Mouse (Mus musculus) urinary bladder, postnatal 14 days (tissue): ENCODE results near the gene Tshz2.
A peak's percentile ranks its signal among the peaks of the same experiment; 100 is the strongest.

Source experiments
- DNase-seq: peaks from one replicate; pipeline ENCODE4 v3.0.0; 2021; ENCODE audit warnings: low spot score

Tshz2 gene

DNA sequence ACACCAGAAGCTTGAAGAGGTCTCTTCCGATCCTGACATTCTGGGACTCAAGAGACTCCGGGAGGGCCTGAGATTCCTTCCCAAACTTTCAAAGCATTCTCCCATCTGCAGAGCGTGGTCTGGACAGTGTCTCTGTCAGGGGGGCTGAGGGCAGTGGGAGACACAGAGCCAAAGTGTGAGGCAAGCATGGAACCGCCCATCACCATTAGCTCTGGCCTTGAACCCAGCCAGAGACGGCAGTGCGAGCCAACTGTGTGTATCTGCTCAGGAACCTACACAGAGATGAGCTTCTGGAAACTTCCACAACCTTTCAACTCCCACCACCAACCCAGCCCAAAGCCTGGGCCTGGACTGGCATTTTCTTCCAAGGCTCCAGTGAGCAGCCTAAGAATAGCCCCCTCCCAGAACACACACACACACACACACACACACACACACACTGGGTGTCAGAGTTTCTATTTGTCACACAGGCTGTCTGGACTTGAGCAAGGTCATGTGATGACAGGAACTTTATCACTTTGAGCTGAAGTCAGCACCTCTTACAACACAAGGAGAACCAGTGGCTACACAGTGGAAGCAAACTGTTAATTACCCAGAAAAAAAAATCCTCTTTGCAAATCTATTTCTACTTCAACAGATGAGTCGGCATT lies 67.2 kb downstream of the Tshz2 start:
- peak; percentile 59 for DNase-seq

DNA sequence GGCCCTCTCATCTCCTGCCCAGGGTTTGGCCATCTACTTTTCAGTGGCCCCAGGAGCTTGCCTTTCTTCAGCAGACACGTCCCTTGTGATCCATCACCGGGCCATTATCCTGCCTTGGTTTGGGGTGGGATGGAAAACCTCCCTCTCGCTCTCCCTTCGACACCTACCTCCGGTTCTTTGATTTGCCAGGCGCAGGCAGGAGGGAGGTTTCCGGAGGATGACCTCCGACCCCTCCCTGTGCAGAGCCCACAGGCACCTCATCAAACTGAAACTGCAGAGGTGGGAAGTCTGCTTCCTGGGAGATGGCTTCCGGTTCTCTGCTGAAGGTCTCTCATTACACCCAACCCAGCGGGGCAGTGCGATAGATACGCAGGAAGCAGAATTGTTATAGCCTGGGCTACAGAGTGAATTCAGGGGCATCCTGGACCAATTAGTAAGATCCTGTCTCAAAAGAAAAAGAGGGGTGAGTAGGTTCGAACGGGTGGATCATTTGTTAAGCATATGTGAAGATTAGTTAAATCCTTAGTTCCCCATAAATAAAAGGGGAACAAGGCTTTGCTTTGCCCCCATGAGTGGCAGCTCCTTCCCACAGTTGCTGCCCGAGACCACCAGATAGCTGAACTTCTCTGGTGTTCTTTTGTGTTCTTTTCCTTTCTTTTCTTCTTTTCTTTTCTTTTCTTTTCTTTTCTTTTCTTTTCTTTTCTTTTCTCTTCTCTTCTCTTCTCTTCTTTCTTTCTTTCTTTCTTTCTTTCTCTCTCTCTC lies 70.1 kb downstream of the Tshz2 start:
- DNase-seq = no peak

DNA sequence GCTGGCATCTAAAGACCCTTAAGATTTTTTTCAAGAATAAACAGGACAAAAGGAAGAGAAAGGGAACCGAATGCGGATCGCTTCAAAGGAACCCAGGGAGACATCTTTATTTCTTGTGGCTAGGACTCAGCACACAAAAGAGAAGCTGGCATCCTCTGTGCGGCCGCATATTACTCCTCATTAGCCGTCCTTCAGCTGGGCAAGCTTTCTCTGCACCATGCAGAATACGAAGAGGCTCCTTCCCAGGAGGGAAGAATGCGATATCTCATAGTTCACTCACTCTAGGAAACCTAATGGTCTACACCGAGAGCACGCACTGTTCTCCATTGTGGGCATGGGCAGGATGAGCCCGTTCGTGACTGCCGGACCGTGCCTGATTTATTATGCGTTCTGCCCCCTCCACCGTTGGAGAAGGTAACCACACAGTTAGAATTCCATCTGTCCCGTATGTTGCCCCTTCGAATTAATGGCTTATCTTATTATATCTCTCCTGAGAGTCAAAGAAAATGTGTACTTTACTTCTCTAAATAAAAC lies 89.0 kb downstream of the Tshz2 start:
- DNase-seq = no peak

GRCm38 (mm10) chr2:169722341-169722740 lies 89.5 kb downstream of the Tshz2 start:
- DNase-seq = no peak

- DNase-seq = peak; percentile 28
Observed at GRCm38 (mm10) chr2:169723645-169724462, 91.0 kb downstream of the Tshz2 start.

DNA sequence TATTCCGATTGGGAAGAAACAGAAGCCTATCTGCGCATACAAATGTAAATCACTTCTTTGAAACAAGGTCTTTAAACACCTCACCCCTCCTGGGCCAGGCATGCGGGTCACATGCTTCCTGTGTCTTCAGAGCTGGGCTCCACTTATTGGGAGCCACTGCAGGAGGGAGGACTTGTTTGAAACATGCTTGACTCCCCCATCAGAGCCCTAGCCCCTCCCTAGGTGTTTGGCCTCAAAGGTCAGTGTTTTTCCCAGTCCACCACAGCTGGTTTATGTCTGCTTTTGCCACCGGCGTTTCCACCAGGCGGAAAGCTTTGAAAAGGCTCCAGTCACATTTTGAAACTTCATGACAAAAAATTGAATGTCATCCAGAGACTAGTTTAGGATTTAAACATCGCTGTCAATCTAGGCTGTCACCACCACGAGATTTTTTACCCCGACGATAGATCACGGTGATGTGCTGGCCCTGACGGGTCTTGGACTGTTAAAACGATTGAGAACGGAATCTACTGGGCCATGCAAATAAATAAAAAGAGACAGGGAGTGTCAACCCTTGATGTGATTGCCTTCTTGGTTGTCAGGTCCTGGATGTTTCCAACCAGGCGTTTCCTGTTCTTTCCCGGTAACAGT lies 96.0 kb downstream of the Tshz2 start:
- no peak for DNase-seq

DNA sequence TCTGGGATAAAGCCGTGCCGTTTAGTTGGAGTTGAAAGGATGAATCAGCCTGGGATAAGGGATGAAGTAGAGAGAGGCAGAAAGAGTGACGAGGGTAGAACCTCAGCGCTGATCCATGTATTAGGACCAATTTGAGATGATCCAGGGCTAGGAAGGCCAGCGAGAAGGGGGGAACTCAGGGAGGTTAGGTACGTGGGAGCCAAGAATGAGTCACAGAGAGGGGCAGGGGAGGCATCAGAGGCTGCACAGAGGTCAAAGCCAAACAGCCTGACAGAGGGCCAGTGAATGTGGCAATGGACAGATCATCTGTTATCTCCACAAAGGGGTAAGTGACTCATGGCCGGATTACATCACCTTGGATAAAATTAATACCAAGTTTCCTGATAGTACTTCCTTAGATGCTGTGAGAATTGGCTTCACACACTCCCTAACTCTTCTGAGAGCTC lies 97.8 kb downstream of the Tshz2 start:
- DNase-seq = peak; percentile 54

DNA sequence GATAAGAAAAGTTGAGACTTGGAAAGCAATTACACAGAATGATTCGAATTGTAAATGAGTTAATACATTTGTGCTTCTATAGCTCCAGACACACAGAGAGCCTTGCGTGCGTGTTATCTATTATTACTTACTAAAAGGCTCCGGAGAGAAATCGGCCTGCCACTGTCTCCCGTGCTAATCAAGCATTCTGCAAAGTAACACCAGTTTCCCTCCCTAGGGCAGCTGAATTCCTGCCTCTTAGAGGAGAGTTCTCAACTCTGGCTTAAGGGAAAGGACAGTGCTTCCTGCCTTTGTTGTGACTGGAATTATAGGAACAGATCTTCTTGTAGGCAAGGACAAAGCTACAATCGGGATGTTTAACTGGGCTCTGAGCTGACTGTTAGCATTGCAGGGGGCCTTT lies 101.2 kb downstream of the Tshz2 start:
- DNase-seq = no peak

DNA sequence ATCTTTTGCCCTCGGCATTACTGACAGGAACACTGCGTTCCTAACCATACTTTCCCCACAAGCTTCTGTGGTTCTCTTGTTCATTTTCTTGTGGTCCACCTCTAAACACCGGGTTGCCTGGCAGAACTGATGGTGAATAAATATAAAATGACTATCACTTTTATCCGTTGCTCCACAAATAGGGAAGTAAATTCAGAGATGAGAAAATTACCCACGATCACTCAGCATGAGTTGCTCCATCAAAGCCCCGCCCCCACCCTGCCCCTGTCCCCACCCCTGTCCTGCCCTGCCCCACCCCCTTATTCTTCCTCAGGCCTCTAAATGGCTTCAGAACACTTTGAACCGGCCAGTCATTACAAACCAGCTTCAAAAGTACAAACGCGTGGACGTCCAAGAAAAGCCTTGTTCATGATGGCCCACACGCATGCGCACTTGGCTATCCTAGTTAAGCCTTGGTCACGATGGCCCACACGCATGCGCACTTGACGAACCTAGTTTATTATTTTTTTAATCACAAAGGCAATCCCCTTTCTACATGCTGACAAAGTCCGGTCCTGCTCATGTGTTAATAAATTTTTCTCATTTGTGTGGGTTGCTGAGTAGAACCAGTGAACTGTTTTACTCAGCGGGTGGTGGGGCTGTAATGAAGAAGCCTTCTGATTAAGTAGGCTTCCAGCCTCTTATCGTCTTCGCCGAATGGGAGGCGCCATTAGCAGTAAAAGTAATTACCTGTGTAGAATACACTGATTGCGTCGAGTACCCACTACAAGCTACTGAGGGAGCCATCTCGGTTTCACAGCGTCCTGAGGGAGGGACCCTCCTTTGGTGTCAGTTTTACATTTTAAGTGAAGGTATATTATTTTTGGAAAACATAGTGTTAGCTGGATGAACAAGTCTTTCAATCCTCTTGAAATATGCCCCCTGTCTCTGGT lies 102.9 kb downstream of the Tshz2 start:
- DNase-seq = peak; percentile 24

DNA sequence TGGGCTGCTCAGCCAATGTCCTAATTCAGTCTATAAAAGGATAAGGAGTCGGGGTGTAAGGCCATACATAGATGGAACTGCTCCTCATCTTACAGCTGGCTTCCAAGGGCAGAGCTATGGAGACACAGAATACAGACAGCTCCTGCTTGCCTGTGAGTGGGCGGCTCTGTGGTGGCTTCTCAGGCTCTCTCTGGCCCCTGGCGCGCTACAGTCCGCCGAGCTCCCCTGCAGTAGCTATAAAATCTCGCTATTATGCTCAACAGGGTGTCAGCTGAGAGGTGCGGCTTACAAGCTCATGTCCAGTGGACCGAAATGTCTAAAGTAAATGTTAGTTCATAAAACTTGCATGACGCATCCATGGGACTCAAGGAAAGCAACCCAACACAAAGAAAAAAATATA lies 108.2 kb downstream of the Tshz2 start:
- DNase-seq = no peak

- DNase-seq = no peak
Observed at GRCm38 (mm10) chr2:169742791-169743190, 110.0 kb downstream of the Tshz2 start.

- no peak for DNase-seq
Observed at GRCm38 (mm10) chr2:169743294-169743693, 110.5 kb downstream of the Tshz2 start.

DNA sequence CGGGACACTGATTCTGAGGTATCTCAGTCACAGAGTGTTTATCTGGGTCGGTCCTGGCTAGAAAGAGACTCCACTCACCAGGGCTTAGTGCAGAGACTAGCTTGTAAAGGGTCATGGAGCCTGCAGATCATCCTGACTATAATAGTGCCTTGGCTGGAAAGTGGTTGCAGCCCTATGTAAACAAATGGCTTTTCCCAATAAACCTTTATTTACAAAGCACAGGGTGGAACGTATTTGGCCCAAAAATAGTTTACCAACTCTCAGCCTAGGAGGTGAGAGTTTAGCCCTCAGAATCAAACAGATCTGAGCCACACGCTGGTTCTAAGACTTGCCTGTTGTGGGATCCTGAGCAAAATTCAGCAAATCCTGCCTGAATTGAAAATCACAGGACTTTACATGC lies 111.1 kb downstream of the Tshz2 start:
- DNase-seq = no peak

DNA sequence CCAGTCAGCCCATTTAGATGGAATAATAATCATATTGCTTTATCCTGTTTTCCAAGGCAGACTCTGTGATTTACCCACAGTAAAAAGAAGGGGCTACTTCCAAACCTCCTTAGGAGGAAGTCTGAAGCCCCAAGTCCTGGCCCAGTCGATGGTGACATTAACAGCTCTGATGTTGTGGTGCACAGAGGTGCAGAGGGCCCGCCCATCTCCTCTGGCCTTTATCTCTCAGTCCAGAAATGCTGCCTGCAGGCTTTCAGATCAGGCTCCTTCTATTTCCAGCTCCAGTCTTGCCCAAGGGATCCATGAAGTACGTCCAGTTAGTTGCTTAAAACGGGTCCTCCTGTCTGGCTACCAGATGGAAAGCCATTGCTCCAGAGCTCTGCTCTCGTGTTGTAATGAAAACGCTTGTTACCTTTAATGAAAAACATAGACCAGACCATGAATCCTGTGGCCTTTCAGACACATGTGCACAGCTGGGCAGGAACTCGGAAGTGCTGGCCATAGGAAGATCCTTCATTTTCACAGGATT lies 114.4 kb downstream of the Tshz2 start:
- no peak for DNase-seq

DNA sequence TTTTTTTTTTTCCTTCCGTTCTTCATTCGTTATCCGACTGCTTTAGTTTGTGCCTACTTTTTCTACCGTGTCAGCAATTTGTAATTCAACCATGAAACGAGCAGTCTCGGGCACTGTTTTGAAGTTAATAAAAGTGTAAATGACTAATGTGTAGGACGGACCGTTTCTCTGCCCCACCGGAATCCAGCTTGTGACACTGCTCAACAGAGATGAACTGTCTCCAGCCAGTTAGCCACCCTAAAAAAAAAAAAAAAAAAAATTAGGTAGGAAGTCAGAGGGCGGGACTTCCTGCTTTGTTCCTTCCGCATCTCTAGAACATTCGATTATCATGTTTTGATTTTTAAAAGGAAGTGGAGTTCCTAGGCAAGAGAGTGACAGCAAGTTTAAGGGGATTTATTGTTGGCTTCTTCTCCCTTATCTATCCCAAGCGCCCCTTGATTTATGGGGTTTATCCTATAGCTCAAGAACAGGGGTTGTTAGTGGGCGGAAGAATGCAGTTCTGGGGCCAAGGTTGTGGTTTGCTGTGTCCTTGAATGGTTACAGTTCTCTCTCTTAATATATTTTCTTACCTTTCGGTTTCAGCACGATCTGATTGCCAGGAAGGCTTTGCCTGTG lies 116.6 kb downstream of the Tshz2 start:
- DNase-seq = no peak

GRCm38 (mm10) chr2:169750574-169751491 lies 118.0 kb downstream of the Tshz2 start:
- DNase-seq = peak; percentile 31

GRCm38 (mm10) chr2:169752126-169752525 lies 119.3 kb downstream of the Tshz2 start:
- no peak for DNase-seq

DNA sequence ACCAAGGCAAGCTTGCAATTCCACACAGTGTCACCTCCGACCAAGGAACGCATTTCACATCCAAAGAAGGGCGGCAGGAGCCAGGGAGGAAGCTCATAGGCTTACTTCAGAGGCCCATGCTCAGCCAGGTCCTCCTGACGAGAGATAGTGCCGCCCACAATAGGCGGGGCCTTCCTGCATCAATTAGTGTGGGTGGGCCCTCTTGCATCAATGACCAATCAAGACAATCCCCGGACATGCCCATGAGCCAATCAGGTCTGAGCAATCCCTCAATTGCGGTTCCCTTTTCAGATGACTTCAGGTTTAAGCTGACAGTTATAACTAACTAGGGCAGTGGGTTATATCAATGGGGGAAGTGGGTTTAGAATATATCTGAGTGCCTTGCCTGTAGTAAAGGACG lies 120.6 kb downstream of the Tshz2 start:
- DNase-seq = no peak

DNA sequence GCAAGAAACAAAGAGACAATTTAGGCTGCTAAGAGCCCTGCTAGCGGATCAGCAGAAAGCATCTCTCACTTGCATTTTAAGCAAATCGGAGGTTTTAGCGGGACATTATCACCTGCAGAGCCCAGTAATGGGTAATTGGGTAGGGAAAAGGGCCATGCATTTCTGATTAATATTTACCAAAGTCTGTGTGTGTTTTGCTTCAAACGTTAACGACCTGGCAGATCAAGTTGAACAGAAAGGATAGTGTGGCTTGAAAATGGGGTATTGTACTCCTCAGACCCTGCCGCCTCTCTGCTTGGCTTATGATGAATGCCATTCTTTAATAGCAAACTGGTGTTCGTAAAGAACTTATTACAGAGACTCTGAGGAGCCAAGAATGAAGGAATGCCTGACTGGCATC lies 122.3 kb downstream of the Tshz2 start:
- DNase-seq = no peak
